Mouse (Mus musculus): ENCODE data around the gene C1qtnf6. TPM values are rescaled to one million over a fixed set of nuclear protein-coding genes. Genes with fewer than 3 reads are reported as not detected.

The C1qtnf6 gene
- polyA plus RNA-seq, 1 experiment from 2014 or later: 7.7 TPM

DNA sequence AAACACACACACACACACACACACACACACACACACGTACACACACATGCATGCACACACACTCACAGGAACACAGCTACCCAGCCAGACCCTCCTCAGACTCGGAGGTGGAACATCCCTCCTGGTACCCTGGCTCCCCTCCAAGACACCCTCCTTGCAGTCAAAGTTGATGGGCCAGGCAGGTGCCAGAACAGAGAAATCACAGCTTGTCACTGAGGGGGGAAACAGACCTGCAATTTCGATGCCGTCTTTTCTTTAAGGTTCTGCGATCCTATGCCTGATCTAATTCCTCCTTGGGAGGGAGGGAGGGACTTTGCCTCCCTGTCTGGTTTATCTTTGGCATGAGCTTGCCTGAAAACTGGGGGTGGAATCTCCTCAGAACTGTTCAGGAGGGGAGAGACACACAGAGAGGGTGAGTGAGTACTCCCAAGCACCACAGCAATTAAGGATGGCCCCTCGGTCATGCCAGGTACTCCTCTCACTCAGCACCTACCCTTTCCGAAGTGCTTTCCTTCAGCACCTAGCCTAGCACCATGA, 11.6 kb upstream of the C1qtnf6 start:
- Histone ChIP-seq H3K9ac (replicated peaks) (no peak overlapping the region), H3K27me3 (replicated peaks) (peaks cover 3% of the 10 kb centered on the region; the same call in 1 of the 2 replicates), H3K36me3 (no peaks in the 10 kb centered on the region), H3K4me1 (peaks cover 28% of the 10 kb centered on the region), H3K9me3 (replicated peaks) (no peaks in the 10 kb centered on the region), H3K4me2 (no peak overlapping the region), H3K27ac (replicated peaks) (no peak overlapping the region), H3K4me3 (replicated peaks) (no peak overlapping the region)
- ATAC-seq (ENCODE audit: low FRiP score): no peak
- WGBS: 60% methylated on average over 7 of the region's 7 CpGs

DNA sequence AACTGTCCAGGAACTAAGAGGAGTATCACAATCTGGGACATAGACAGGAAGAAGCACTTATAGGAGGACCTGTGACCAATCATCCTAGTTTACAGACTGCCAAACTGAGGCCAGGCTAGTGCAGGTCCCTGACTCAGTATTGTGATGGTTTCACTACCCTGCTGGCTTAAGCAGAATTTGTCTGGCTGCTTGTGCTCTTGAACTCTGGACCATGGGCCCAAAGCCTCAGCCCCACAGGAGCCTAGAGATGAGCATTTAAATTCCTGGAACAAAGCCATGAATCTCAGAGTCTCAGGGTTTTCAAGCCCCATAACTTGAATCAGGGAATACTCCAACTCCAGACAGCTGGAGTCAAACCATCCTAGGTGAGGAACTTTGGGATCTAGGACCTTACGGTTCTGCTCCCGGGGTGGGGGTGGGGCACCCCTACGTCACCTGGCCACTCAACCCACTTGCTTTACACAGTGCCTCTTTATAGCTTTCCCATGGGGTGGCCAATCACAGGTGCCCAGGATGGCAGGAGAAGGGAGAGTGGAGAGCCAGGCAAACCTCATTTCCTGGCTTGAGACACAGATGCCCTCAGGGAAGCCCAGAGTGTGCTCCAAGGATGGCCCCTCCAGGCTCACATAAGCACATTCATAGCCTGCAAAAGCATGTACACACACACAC, 11.0 kb upstream of the C1qtnf6 start:
- Histone ChIP-seq H3K4me3 (replicated peaks) (no peak overlapping the region), H3K9ac (replicated peaks) (no peak overlapping the region), H3K4me2 (no peak overlapping the region), H3K36me3 (no peaks in the 10 kb centered on the region), H3K27me3 (replicated peaks) (peaks cover 3% of the 10 kb centered on the region; the same call in 1 of the 2 replicates), H3K4me1 (peaks cover 28% of the 10 kb centered on the region), H3K27ac (replicated peaks) (no peak overlapping the region), H3K9me3 (replicated peaks) (no peaks in the 10 kb centered on the region)
- 79% methylated on average over 3 of the region's 3 CpGs for WGBS
- no peak for ATAC-seq (ENCODE audit: low FRiP score)

DNA sequence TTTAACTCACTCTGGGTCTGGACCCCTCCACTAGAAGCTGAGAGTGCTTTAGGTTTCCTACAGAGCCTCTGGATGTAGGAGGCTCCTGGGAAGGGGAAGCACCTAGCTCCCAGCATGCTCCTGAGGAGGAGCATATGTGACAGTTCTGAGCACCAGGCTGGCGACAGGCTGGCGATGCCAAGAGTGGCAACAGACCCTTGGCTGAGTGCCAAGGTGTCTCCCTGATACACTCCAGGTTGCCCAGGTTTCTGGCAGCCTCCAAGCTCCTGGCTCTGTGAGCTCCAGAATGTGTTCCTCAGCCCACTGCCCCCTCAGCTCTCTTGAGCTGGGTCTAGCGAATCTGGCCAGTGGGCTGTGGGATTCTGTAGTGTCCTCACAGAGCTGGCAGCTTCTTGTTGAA, 10.4 kb upstream of the C1qtnf6 start:
- Histone ChIP-seq H3K4me1 (peaks cover 28% of the 10 kb centered on the region), H3K4me2 (no peak overlapping the region), H3K36me3 (no peaks in the 10 kb centered on the region), H3K27me3 (replicated peaks) (peaks cover 3% of the 10 kb centered on the region; the same call in 1 of the 2 replicates), H3K9me3 (replicated peaks) (no peaks in the 10 kb centered on the region), H3K9ac (replicated peaks) (no peak overlapping the region), H3K27ac (replicated peaks) (no peak overlapping the region), H3K4me3 (replicated peaks) (no peak overlapping the region)
- ATAC-seq (ENCODE audit: low FRiP score): no peak
- WGBS: 51% methylated on average over 3 of the region's 3 CpGs

DNA sequence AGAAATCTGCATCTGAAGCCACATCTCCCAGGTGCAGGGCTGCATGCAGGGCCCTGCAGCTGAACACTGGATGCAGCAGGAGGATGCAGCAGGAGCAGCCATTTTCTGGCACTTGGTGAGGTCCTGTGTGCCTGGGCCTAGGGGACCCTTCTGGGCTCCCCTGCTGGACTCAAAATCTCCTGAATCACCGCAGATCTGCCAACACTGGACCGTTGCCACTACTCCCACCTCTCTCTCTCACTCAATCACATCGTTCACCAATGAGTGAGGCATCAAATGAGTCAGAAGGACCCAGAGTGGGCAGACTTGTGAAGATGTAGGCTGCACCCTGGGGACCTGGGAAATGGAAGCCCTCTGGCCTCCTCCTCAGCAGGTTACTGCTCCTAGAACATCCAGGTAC, 9.8 kb upstream of the C1qtnf6 start:
- Histone ChIP-seq H3K27ac (replicated peaks) (no peak overlapping the region), H3K4me2 (no peak overlapping the region), H3K4me3 (replicated peaks) (no peak overlapping the region), H3K9ac (replicated peaks) (no peak overlapping the region), H3K27me3 (replicated peaks) (peaks cover 3% of the 10 kb centered on the region; the same call in 1 of the 2 replicates), H3K9me3 (replicated peaks) (no peaks in the 10 kb centered on the region), H3K4me1 (peaks cover 28% of the 10 kb centered on the region), H3K36me3 (no peaks in the 10 kb centered on the region)
- 65% methylated on average over 3 of the region's 3 CpGs for WGBS
- no peak for ATAC-seq (ENCODE audit: low FRiP score)

DNA sequence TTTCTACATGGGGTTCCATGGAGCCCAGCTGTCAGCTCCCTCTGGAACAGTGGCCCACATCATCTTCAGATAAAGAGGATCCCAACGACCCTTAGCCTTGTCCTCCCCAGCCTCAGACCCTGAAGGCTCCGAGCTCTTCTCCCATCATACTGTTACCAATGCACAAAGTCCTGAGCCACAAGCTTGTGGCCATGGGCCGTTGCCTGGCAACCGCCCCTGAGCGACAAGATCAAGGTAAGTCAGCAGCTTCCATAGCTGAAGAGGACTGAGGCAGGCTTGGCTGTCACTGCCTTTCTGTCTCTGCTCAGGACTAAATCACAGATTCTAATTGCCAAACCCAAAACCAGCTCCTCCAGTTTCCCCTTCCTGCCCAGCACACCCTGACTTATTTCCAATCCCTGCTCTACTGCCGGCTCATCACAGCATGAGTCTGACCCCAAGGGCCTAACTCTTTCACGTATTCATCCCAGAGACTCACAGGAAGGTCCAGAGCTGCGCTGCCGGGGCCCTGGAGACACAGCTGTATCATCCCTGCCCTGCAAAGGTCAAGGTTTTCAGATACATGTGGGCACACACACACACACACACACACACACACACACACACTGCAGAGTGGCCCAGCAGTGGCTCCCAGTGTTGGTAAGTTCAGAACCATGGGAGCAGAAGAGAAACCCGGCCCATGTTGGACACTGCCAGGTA, 4.7 kb upstream of the C1qtnf6 start:
- no peak overlapping the region for H3K4me2 ChIP-seq
- peaks cover 11% of the 10 kb centered on the region for H3K4me1 ChIP-seq
- H3K9me3 ChIP-seq (replicated peaks): no peaks in the 10 kb centered on the region
- no peak overlapping the region for H3K4me3 ChIP-seq (replicated peaks)
- H3K36me3 ChIP-seq: no peaks in the 10 kb centered on the region
- WGBS: 54% methylated on average over 10 of the region's 10 CpGs
- no peak overlapping the region for H3K27ac ChIP-seq (replicated peaks)
- no peak overlapping the region for H3K9ac ChIP-seq (replicated peaks)
- H3K27me3 ChIP-seq (replicated peaks): peaks cover 2% of the 10 kb centered on the region; the same call in 1 of the 2 replicates
- no peak for ATAC-seq (ENCODE audit: low FRiP score)

DNA sequence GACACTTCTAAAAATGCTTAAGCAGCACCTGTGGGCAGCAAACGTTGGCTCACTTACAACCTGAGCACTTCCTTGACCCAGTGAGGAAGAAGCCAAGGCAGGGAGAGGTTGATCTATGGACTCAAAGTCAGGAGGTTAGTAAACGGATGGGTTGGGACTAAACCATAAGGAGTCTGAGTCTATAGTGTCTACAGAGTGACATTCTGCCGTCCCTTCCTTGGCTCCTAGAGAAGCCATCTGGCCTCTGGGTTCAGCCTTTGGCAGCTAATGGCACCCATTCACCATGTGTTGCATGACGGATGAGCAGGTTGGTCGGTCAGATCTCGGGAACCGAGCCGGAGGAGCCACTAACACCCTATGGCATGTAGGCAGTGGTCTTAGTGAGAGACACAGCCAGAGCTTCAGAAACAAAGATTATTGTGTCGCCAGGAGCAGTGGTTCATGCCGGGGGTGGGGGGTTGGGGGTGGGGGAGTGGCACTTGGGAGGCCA, 2.2 kb upstream of the C1qtnf6 start:
- WGBS: 75% methylated on average over 10 of the region's 10 CpGs
- H3K4me1 ChIP-seq: peaks cover 35% of the 10 kb centered on the region
- no peak for ATAC-seq (ENCODE audit: low FRiP score)
- H3K4me3 ChIP-seq (replicated peaks): no peak overlapping the region
- H3K9me3 ChIP-seq (replicated peaks): no peaks in the 10 kb centered on the region
- H3K27ac ChIP-seq (replicated peaks): no peak overlapping the region
- no peak overlapping the region for H3K4me2 ChIP-seq
- no peaks in the 10 kb centered on the region for H3K36me3 ChIP-seq
- H3K27me3 ChIP-seq (replicated peaks): no peaks in the 10 kb centered on the region
- H3K9ac ChIP-seq (replicated peaks): no peak overlapping the region

DNA sequence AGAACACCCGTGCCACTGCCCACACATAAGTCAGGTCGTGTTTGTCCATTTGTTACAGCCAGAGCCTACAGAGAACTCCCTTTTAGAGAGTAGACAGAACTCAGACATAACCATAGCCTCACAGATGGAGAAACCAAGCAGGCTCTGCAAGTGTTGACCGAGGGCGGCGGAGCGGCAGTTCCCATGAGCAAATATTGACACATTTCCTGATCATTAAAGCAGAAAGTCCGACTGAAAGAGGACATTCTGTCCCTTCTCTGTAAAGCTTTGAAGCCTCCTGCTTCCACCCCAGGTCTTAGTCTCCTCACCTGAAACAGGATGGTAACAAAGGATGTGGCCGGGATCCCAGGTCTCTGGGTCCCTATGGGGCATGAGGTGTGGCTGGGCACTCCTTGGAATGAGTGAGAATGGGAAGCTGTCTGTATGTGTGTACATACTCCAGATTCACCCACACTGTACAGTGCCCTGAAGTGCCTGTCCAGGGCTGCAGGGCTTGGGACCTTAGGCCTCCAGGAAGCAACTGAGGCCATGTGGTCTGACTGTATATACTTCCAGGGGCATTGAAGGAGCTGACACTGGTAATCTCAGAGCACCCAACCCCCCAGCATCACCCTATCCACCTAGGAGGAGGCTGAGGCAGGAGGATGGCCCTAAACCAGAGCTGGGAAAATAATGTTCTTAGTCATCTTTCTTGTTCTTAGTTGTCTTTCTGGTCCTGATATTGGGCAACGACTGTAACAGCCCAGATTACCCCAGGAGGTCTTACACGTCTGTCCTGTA, 1.5 kb upstream of the C1qtnf6 start:
- 74% methylated on average over 10 of the region's 10 CpGs for WGBS
- H3K27ac ChIP-seq (replicated peaks): peak overlapping the region; percentile 46; the same call in 1 of the 2 replicates
- ATAC-seq (ENCODE audit: low FRiP score): no peak
- H3K4me1 ChIP-seq: peaks cover 35% of the 10 kb centered on the region
- H3K4me2 ChIP-seq: no peak overlapping the region
- H3K36me3 ChIP-seq: no peaks in the 10 kb centered on the region
- no peak overlapping the region for H3K4me3 ChIP-seq (replicated peaks)
- H3K9me3 ChIP-seq (replicated peaks): no peaks in the 10 kb centered on the region
- H3K27me3 ChIP-seq (replicated peaks): no peaks in the 10 kb centered on the region
- peak overlapping the region; percentile 12; the same call in 1 of the 2 replicates for H3K9ac ChIP-seq (replicated peaks)

DNA sequence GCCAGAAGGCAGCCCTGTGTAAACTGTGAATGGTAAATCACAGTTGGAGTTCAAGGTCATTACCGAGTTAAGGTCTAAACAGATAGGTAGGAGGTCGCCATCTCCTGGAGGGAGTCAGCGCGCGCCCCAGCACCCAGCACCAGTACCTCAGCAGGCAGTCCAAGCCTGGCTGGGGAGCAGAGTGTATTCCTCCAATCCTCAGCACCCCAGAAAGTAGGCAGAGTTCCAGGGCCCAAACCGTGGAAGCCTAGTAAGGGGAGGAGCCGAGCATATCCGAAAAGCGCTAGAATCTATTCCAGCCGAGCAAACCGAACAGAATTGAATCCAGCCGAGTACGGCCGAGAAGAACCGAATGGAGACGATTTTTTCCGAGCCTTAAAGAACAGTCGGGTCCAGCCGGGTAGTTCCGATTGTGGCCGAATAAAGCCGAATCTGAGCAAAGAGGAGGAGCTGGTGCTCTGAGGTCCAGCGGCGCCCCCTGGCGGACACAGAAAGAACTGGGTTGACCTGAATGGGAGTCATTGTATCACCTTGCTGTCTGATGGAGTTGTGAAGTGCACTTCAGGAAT, 769 bp upstream of the C1qtnf6 start:
- Histone ChIP-seq H3K9ac (replicated peaks) (peak overlapping the region; percentile 44; the same call in 1 of the 2 replicates), H3K36me3 (no peaks in the 10 kb centered on the region), H3K4me1 (peaks cover 35% of the 10 kb centered on the region), H3K4me3 (replicated peaks) (peak overlapping the region; percentile 37), H3K9me3 (replicated peaks) (no peaks in the 10 kb centered on the region), H3K27ac (replicated peaks) (peak overlapping the region; percentile 85), H3K4me2 (peak overlapping the region; percentile 61), H3K27me3 (replicated peaks) (no peaks in the 10 kb centered on the region)
- peak; percentile 92 for ATAC-seq (ENCODE audit: low FRiP score)
- under 1% methylated on average over 25 of the region's 25 CpGs for WGBS

DNA sequence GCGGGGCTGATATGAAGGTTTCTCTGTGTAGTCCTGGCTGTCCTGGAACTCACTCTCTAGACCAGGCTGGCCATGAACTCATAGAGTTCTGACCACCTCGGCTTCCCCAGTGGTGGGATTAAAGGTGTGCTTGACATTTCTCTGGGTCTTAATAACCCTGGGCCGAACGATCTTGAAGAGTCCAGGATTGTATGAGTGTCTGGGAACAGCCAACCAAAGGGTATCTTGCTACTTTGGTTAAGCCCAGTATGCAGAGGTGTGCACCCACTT, 170 bp upstream of the C1qtnf6 start:
- no peak overlapping the region for H3K4me3 ChIP-seq (replicated peaks)
- no peak; the same call in 1 of the 2 replicates for ATAC-seq (ENCODE audit: low FRiP score)
- 69% methylated on average over 4 of the region's 4 CpGs for WGBS

DNA sequence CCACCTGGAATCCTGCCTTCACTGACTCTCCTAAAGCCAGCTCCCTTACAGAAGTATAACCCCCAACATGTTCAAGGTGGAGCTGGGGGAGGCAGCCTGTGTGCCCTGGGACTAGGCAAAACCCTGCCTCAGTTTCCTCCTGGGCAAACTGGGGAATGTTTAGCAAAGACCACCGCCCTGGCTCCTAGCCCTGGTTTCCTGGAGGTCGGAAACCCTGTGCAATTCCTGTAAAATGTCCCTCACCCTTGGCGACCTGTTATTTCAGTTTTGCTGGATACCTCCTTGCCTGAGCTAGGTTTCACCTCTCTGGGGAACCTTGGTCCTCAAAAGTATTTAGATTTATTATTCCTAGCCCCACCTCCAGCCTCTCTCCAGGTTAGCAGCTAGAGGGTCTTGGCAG, 1.1 kb downstream of the C1qtnf6 start:
- Histone ChIP-seq H3K27me3 (replicated peaks) (no peaks in the 10 kb centered on the region), H3K4me2 (peak overlapping the region; percentile 55; the same call in 1 of the 2 replicates), H3K4me3 (replicated peaks) (no peak overlapping the region), H3K36me3 (no peaks in the 10 kb centered on the region), H3K9me3 (replicated peaks) (no peaks in the 10 kb centered on the region), H3K27ac (replicated peaks) (no peak overlapping the region), H3K9ac (replicated peaks) (peak overlapping the region; percentile 50; the same call in 1 of the 2 replicates), H3K4me1 (peaks cover 35% of the 10 kb centered on the region)
- no peak for ATAC-seq (ENCODE audit: low FRiP score)
- 79% methylated on average over 3 of the region's 3 CpGs for WGBS

More for the DNA sequence above, 170 bp upstream of the C1qtnf6 start:
- no peaks in the 10 kb centered on the region for H3K27me3 ChIP-seq (replicated peaks)
- peak overlapping the region; percentile 44; the same call in 1 of the 2 replicates for H3K9ac ChIP-seq (replicated peaks)
- peak overlapping the region; percentile 85 for H3K27ac ChIP-seq (replicated peaks)
- peak overlapping the region; percentile 61; the same call in 1 of the 2 replicates for H3K4me2 ChIP-seq
- no peaks in the 10 kb centered on the region for H3K9me3 ChIP-seq (replicated peaks)
- no peaks in the 10 kb centered on the region for H3K36me3 ChIP-seq
- H3K4me1 ChIP-seq: peaks cover 35% of the 10 kb centered on the region

DNA sequence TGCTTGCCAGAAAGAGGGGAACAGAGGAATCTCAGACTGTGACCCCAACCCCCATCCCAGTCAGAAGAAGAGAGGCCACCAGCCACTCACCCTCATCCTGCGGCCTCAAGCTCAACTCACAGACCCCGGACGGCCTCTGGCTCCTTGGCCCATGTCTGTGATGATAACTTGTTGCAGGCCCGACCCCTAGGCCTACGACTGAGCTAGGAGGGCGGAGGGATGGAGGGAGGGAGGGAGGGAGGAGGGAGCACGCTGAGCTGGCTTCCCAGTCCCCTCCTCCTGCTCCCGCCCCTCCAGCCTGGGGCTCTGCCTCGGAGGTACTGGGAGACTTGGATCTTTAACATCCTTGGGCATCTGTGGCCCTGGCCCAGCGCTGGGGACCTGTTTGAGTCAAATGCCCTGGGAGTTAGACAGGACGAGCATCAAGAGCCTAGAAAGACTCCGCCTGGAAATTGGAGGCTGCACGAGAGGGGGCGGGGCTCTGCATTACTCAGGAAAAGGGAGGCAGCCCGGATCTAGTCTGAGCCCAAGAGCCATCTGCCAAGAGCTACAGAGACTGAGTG, 1.7 kb downstream of the C1qtnf6 start:
- H3K9ac ChIP-seq (replicated peaks): peak overlapping the region; percentile 50
- peak overlapping the region; percentile 31 for H3K4me3 ChIP-seq (replicated peaks)
- WGBS: 4% methylated on average over 15 of the region's 15 CpGs
- H3K4me1 ChIP-seq: peaks cover 35% of the 10 kb centered on the region
- H3K27me3 ChIP-seq (replicated peaks): no peaks in the 10 kb centered on the region
- ATAC-seq (ENCODE audit: low FRiP score): no peak
- peak overlapping the region; percentile 68 for H3K27ac ChIP-seq (replicated peaks)
- no peaks in the 10 kb centered on the region for H3K9me3 ChIP-seq (replicated peaks)
- peak overlapping the region; percentile 55 for H3K4me2 ChIP-seq
- H3K36me3 ChIP-seq: no peaks in the 10 kb centered on the region

All from neural tube, embryonic 15.5 days (tissue).